Mouse (Mus musculus) Patski (cell line): ENCODE data around the gene Iqcc. TPM values are rescaled to one million over a fixed set of nuclear protein-coding genes. Genes with fewer than 3 reads are reported as not detected.

Source experiments
- ATAC-seq: fragments of 100-300 bp; one replicate; pipeline ENCODE4 v1.8.0; 2021
- CTCF ChIA-PET: fragments of 350-600 bp; sonication (Branson Sonifier 250); formaldehyde crosslinking; loops from one replicate; lab custom pipeline; 2022; ENCODE audit warnings: inconsistent platforms; lab: Charles Lee
- POLR2A ChIA-PET: fragments of 350-600 bp; sonication (Branson Sonifier 250); formaldehyde crosslinking; loops from one replicate; lab custom pipeline; 2022; ENCODE audit warnings: antibody characterized with exemption, inconsistent platforms; lab: Charles Lee
- DNase-seq: peaks from one replicate; pipeline ENCODE4 v3.0.0-alpha.2; 2011; ENCODE audit warnings: low read depth, low spot score
- H3K27me3 ChIP-seq: fragments of 371-371 bp; one replicate; pipeline ENCODE4 v1.5.1; 2021
- CTCF ChIP-seq: fragments of 100-300 bp; IDR thresholded peaks from one replicate; pipeline ENCODE4 v1.5.1; 2021
- in situ Hi-C: fragments of 300-500 bp; cut with MboI; formaldehyde crosslinking; loops from 3 replicates; pipeline ENCODE4 v1.11.1; 2018; ENCODE audit warnings: low pct_unique_long_range_greater_than_20kb, mixed read lengths
- polyA plus RNA-seq: library from polyadenylated mRNA; unstranded; gene quantifications from one replicate; pipeline ENCODE4 v1.2.3, GENCODE M21; 2021

Iqcc gene
- polyA plus RNA-seq, 1 experiment from 2014 or later: 13.3 TPM

- DNase-seq (no peak), ATAC-seq (no peak)
- TF ChIP-seq CTCF: no peak
- CTCF ChIA-PET: interaction anchor here (1.7 kb wide), 1 partner anchor 27 kb away, joined by 5 read pairs; no protein-coding TSS in a partner anchor
- no peaks in the 10 kb centered on the region for H3K27me3 ChIP-seq
- in situ Hi-C loops: no loop called here
- POLR2A ChIA-PET: no interaction called here
Observed at GRCm38 (mm10) chr4:129582251-129582650, 36.6 kb downstream of the Iqcc start.

DNA sequence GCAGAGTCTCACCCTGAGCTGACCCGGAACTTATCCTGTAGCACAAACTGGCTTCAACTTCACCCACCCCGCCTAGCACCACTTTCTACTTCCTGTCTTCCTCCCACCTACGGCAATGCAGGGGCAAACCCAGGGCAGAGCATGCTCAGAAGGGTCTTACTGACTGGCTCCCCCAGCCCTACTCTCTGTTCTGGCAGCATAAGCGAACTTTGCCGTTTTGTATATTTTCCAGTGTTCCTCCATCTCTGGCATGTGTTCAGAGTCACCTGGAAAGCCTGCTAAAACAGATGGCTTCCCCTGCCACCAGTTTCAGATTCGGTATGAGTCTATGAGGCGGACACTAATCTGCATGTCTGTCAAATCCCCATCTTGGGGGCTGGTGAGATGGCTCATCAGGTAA is 38.6 kb downstream of the Iqcc start:
- ChIA-PET POLR2A (no interaction called here), CTCF (no interaction called here)
- no peaks in the 10 kb centered on the region for H3K27me3 ChIP-seq
- TF ChIP-seq CTCF: no peak
- ATAC-seq (no peak), DNase-seq (no peak)
- in situ Hi-C loops: no loop called here

DNA sequence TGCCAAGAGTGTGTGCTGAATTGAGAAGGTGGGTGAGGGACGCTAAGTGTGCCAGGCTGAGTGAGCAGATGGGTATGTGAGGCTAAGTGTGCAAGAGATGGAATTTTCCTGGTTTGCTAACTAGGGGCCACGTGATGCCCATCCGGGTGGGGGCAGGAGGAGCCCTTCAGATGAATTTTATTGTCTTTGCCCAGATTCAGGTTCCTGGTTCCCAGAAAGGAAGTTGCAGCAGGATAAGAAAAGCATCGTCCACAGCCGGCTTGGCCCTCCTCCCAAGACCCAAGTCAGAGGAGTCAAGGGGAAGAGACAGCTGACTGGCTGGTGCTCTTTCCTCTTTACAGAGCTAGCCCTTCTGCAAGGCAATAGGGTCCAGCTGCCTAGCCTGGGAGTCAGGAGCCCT is 40.4 kb downstream of the Iqcc start, which contains the start of gene Fam167b:
Gene Fam167b (minus strand): TSS at position 84 of the 400 bp plus-strand sequence.
- TF ChIP-seq CTCF: no peak
- in situ Hi-C loops: no loop called here
- DNase-seq (no peak), ATAC-seq (no peak)
- CTCF ChIA-PET: interaction anchor here (3.6 kb wide), 1 partner anchor 30 kb away, joined by 19 read pairs; no protein-coding TSS in a partner anchor
- POLR2A ChIA-PET: no interaction called here
- no peaks in the 10 kb centered on the region for H3K27me3 ChIP-seq

DNA sequence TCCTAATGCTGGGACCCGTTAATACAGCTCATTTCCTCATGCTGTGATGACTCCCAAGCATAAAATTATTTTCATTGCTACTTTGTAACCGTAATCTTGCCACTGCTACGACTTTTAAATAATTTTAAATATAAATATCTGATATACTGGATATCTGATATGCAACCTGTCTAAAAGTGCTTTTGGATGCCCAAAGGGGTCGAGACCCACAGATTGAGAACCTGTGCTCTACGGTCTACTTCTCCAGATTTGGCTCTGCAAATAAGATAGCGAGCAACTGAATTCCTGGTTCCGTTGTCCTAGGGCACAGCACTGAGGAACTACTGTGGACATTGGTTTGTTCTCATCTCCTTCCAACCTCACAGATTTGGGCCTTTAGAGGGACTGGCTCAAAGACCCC is 41.2 kb downstream of the Iqcc start:
- ATAC-seq: no peak
- no peak for TF ChIP-seq CTCF

DNA sequence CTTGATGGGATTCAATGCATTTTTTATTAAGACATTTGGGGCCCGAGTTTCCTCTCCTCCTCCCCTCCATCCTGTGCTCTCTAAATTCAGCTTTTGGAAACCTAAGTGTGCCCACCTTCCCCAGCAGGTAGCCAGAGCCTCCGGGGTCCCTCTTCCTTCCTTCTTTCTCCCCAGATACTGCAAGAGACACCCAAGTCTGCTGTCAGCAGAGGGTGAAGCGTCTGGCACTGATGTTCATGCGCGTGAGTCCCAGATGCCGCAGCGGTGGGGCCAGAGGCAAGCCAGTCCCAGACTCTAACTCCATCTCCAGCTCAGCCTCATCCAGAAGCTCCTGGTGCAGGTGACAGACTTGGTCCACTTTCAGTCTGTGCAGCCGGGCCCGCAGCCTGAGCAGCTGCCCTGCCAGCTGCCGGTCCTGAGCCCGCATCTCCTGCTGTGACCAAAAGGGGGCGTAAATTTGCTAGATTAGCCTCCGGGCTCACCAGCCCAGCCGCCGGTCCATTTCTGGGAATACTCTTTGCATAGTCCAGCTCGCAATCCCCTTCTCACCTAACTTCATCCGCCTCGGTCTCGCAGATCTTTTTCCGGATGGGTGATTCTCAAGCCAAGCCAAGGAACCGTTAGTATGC is 41.9 kb downstream of the Iqcc start:
- in situ Hi-C loops: no loop called here
- ChIA-PET CTCF (interaction anchor here (0.7 to 3.6 kb wide), 9 partner anchors 9 to 36 kb away, joined by 3 to 19 read pairs (median 4); no protein-coding TSS in a partner anchor), POLR2A (interaction anchor here (1.0 to 1.3 kb wide), 2 partner anchors 34 to 42 kb away, joined by 3 to 4 read pairs; partner anchors contain the start of gene Hdac1)
- TF ChIP-seq CTCF: peak; percentile 82
- DNase-seq: no peak
- no peaks in the 10 kb centered on the region for H3K27me3 ChIP-seq
- no peak for ATAC-seq

More for the DNA sequence above, 41.2 kb downstream of the Iqcc start:
- DNase-seq: no peak
- in situ Hi-C loops: no loop called here
- ChIA-PET CTCF (interaction anchor here (0.7 to 3.6 kb wide), 8 partner anchors 8 to 36 kb away, joined by 3 to 19 read pairs (median 4); no protein-coding TSS in a partner anchor), POLR2A (no interaction called here)
- H3K27me3 ChIP-seq: no peaks in the 10 kb centered on the region

DNA sequence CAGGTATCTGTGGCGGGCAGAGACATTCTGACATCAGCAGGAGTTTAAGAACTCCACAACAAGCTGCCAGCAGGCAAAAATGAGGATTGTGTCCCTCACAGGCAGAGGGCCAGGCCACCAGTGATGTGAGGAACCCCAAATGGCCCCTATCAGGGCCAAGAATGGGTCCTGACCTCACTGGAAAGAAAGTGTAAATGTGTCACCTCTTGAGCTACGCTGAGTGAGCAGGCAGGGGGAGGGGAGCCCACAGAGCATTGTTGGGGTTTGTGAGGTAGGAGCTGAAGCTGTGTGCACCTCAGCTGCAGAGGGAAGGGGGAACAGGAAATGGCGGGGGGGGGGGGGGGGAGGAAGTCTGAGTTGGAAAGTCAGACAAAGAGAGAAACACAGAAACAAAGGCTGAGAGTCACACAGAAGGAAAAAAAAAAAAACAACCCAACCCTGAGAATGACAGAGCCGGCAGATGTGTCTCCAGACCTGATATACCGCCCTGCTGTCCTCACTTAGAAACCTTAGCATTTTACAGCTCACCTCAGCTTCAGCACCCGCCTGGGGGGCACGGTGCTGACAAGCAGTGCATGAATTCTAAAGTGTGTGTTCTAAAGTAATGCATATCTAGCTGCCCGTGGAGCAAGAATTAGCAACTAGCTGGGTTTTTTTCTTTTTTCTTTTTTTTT is 43.6 kb downstream of the Iqcc start:
- in situ Hi-C loops: no loop called here
- CTCF ChIA-PET: no interaction called here
- ATAC-seq (no peak), DNase-seq (no peak)
- TF ChIP-seq CTCF: no peak
- POLR2A ChIA-PET: no interaction called here
- H3K27me3 ChIP-seq: no peaks in the 10 kb centered on the region

DNA sequence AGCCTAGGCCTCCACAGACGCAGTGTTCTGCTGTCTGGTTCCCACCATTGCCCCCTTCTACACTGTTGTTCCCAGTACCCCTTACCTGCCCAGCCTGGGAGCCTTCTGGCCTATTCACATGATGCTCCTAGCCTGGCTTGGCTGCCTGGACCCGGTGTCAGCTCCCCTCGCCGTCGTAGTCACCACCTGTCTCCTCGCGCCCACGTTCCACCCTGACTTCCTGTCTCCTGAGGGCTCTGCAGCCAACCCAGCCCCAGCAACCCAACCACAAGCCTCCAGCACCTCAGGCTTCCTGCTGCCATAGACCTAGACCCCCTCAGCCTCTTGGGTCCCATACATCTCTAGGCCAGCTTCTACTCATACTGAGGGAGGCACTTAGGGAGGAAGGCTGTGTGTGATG is 45.5 kb downstream of the Iqcc start, which contains the start of gene Lck:
Gene Lck (minus strand): TSS at position 212 of the 400 bp plus-strand sequence.
- ChIA-PET CTCF (interaction anchor here (2.1 kb wide), 1 partner anchor 36 kb away, joined by 5 read pairs; no protein-coding TSS in a partner anchor), POLR2A (no interaction called here)
- TF ChIP-seq CTCF: no peak
- no peak for ATAC-seq
- in situ Hi-C loops: no loop called here
- no peak for DNase-seq
- H3K27me3 ChIP-seq: no peaks in the 10 kb centered on the region

- no peaks in the 10 kb centered on the region for H3K27me3 ChIP-seq
- ATAC-seq (no peak), DNase-seq (no peak)
- no peak for TF ChIP-seq CTCF
- ChIA-PET CTCF (interaction anchor here (2.1 kb wide), 1 partner anchor 36 kb away, joined by 5 read pairs; no protein-coding TSS in a partner anchor), POLR2A (no interaction called here)
- in situ Hi-C loops: no loop called here
Observed at GRCm38 (mm10) chr4:129573093-129573370, 45.9 kb downstream of the Iqcc start.

- POLR2A ChIA-PET: no interaction called here
- no peaks in the 10 kb centered on the region for H3K27me3 ChIP-seq
- ATAC-seq (no peak), DNase-seq (no peak)
- TF ChIP-seq CTCF: no peak
- in situ Hi-C loops: no loop called here
- CTCF ChIA-PET: interaction anchor here (2.1 kb wide), 1 partner anchor 37 kb away, joined by 5 read pairs; no protein-coding TSS in a partner anchor
Observed at GRCm38 (mm10) chr4:129572236-129573092, 46.4 kb downstream of the Iqcc start.

- no peak for ATAC-seq
- ChIA-PET POLR2A (no interaction called here), CTCF (interaction anchor here (2.1 kb wide), 1 partner anchor 37 kb away, joined by 5 read pairs; no protein-coding TSS in a partner anchor)
- TF ChIP-seq CTCF: no peak
- no peaks in the 10 kb centered on the region for H3K27me3 ChIP-seq
- DNase-seq: no peak
- in situ Hi-C loops: no loop called here
Observed at GRCm38 (mm10) chr4:129571551-129572084, 47.3 kb downstream of the Iqcc start.
